Mouse (Mus musculus) kidney, embryonic 14.5 days (tissue): ENCODE data around the gene Nkiras2. TPM values are rescaled to one million over a fixed set of nuclear protein-coding genes. Genes with fewer than 3 reads are reported as not detected.

Experiments used
- ATAC-seq: fragments of 200-750 bp; cut with Nextera tagmentation; 2 replicates; pipeline ENCODE4 v1.8.0; 2017; ENCODE audit warnings: moderate number of reproducible peaks, mild to moderate bottlenecking, moderate TSS enrichment, moderate library complexity; ENCODE audit not compliant: low FRiP score, low TSS enrichment
- H3K27ac ChIP-seq: fragments of 300-500 bp; sonication (generic); 2 replicates; pipeline ENCODE4 v1.5.1; 2014; ENCODE audit warnings: low read depth, mild to moderate bottlenecking, low read length, moderate library complexity, mixed read lengths
- H3K27me3 ChIP-seq: fragments of 300-500 bp; sonication (generic); 2 replicates; pipeline ENCODE4 v1.6.1; 2014; ENCODE audit warnings: mild to moderate bottlenecking, low read length; ENCODE audit not compliant: control insufficient read depth, insufficient read depth
- H3K36me3 ChIP-seq: fragments of 300-500 bp; sonication (generic); 2 replicates; pipeline ENCODE4 v1.6.1; 2014; ENCODE audit warnings: low read length, mixed read lengths; ENCODE audit not compliant: control insufficient read depth, insufficient read depth
- H3K4me1 ChIP-seq: fragments of 300-500 bp; sonication (generic); 2 replicates; pipeline ENCODE4 v1.6.1; 2014; ENCODE audit warnings: low read length, mixed read lengths; ENCODE audit not compliant: control insufficient read depth, insufficient read depth
- H3K4me2 ChIP-seq: fragments of 300-500 bp; sonication (generic); replicated peaks from 2 replicates; pipeline ENCODE4 v1.6.1; 2014; ENCODE audit warnings: low read depth, mild to moderate bottlenecking, low read length
- H3K4me3 ChIP-seq: fragments of 300-500 bp; sonication (generic); 2 replicates; pipeline ENCODE4 v1.5.1; 2014; ENCODE audit warnings: mild to moderate bottlenecking, low read length
- H3K9ac ChIP-seq: fragments of 300-500 bp; sonication (generic); 2 replicates; pipeline ENCODE4 v1.6.1; 2014; ENCODE audit warnings: low read depth, mild to moderate bottlenecking, low read length, moderate library complexity
- H3K9me3 ChIP-seq: fragments of 300-500 bp; sonication (generic); 2 replicates; pipeline ENCODE4 v1.6.1; 2016; ENCODE audit warnings: low read length; ENCODE audit not compliant: control insufficient read depth
- WGBS: fragments of 180-500 bp; shearing (Covaris S2); extraction: QIAGEN DNeasy Blood & Tissue Kit; methylation state at CpG from one replicate; pipeline ENCODE4 v1.1.7; 2014; 5-methylcytosine and 5-hydroxymethylcytosine counted together
- polyA plus RNA-seq: library from polyadenylated mRNA; unstranded; fragments of >200 nt; fragmentation: Nextera tagmentation; extraction: Ambion mirVana; gene quantifications from 2 replicates; pipeline ENCODE4 v1.2.1, GENCODE M21; 2014

The Nkiras2 gene
- polyA plus RNA-seq, 1 experiment from 2014 or later = 67.6 TPM

- Histone ChIP-seq H3K27me3 (no peaks in the 10 kb centered on the region), H3K9me3 (no peaks in the 10 kb centered on the region), H3K27ac (peak overlapping the region; percentile 92), H3K36me3 (peaks cover 6% of the 10 kb centered on the region; the same call in 1 of the 2 replicates), H3K9ac (peak overlapping the region; percentile 84), H3K4me3 (peak overlapping the region; percentile 77), H3K4me1 (peaks cover 23% of the 10 kb centered on the region), H3K4me2 (peak overlapping the region; percentile 88)
- peak; percentile 96 for ATAC-seq
- WGBS = under 1% methylated on average over 40 of the region's 40 CpGs
Observed at GRCm38 (mm10) chr11:100619485-100619975, 486 bp downstream of the Nkiras2 start.

GRCm38 (mm10) chr11:100619982-100620381, 938 bp downstream of the Nkiras2 start, which contains the start of gene Dnajc7:
Gene Dnajc7, minus strand, starts transcription at chr11:100620168.
- H3K4me1 ChIP-seq = peaks cover 23% of the 10 kb centered on the region
- no peaks in the 10 kb centered on the region for H3K27me3 ChIP-seq
- peak within 1 kb of the TSS; percentile 88 for H3K4me2 ChIP-seq
- WGBS = 1% methylated on average over 11 of the region's 11 CpGs
- peak within 1 kb of the TSS; percentile 77 for H3K4me3 ChIP-seq
- peaks cover 11% of the 10 kb centered on the region; the same call in 1 of the 2 replicates for H3K36me3 ChIP-seq
- no peak for ATAC-seq
- peak within 1 kb of the TSS; percentile 92 for H3K27ac ChIP-seq
- H3K9me3 ChIP-seq = no peaks in the 10 kb centered on the region
- peak within 1 kb of the TSS; percentile 84 for H3K9ac ChIP-seq

DNA sequence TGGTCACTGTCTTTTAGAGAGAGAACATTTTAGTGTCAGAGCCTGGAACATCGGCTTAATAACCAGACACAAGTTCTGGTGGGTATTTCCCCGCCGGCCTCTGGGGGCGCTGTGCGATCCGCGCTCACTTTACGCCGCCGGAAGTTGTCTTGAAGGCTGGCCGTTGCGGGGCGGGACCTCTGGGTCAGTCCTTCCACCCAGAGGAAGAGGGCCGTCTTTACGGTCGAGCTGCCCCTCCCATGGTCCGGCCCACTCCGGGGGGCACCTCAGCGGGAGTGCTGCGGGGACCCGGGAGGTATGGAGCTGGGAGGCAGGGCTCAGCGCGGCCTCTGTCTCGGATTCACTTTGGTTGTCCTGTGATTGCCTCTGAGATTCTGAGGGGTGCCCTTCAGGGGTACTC, 3.7 kb downstream of the Nkiras2 start:
- WGBS = under 1% methylated on average over 24 of the region's 24 CpGs
- Histone ChIP-seq H3K4me3 (peak overlapping the region; percentile 81), H3K9me3 (no peaks in the 10 kb centered on the region), H3K4me1 (peaks cover 22% of the 10 kb centered on the region), H3K9ac (peak overlapping the region; percentile 83), H3K4me2 (peak overlapping the region; percentile 61), H3K27me3 (no peaks in the 10 kb centered on the region), H3K27ac (peak overlapping the region; percentile 75; the same call in 1 of the 2 replicates), H3K36me3 (peaks cover 21% of the 10 kb centered on the region; the same call in 1 of the 2 replicates)
- peak; percentile 81 for ATAC-seq

GRCm38 (mm10) chr11:100623867-100624266, 4.8 kb downstream of the Nkiras2 start:
- Histone ChIP-seq H3K4me3 (peak overlapping the region; percentile 81; the same call in 1 of the 2 replicates), H3K27ac (no peak overlapping the region), H3K9ac (peak overlapping the region; percentile 31; the same call in 1 of the 2 replicates), H3K9me3 (no peaks in the 10 kb centered on the region), H3K36me3 (peaks cover 21% of the 10 kb centered on the region; the same call in 1 of the 2 replicates), H3K4me2 (peak overlapping the region; percentile 61), H3K4me1 (peaks cover 17% of the 10 kb centered on the region), H3K27me3 (no peaks in the 10 kb centered on the region)
- 38% methylated on average over 5 of the region's 5 CpGs for WGBS
- ATAC-seq = no peak

GRCm38 (mm10) chr11:100625754-100626700, 7.0 kb downstream of the Nkiras2 start:
- no peak overlapping the region for H3K27ac ChIP-seq
- no peaks in the 10 kb centered on the region for H3K9me3 ChIP-seq
- no peak overlapping the region for H3K9ac ChIP-seq
- WGBS = 90% methylated on average over 23 of the region's 23 CpGs
- peaks cover 18% of the 10 kb centered on the region for H3K4me1 ChIP-seq
- no peaks in the 10 kb centered on the region for H3K27me3 ChIP-seq
- peaks cover 21% of the 10 kb centered on the region; the same call in 1 of the 2 replicates for H3K36me3 ChIP-seq
- no peak for ATAC-seq
- no peak overlapping the region for H3K4me3 ChIP-seq
- no peak overlapping the region for H3K4me2 ChIP-seq

GRCm38 (mm10) chr11:100626701-100627195, 7.7 kb downstream of the Nkiras2 start:
- Histone ChIP-seq H3K27ac (no peak overlapping the region), H3K4me1 (peaks cover 18% of the 10 kb centered on the region), H3K4me3 (no peak overlapping the region), H3K4me2 (no peak overlapping the region), H3K9ac (no peak overlapping the region), H3K36me3 (peaks cover 21% of the 10 kb centered on the region; the same call in 1 of the 2 replicates), H3K27me3 (no peaks in the 10 kb centered on the region), H3K9me3 (no peaks in the 10 kb centered on the region)
- ATAC-seq = peak; percentile 40; the same call in 1 of the 2 replicates
- WGBS = 23% methylated on average over 9 of the region's 9 CpGs

DNA sequence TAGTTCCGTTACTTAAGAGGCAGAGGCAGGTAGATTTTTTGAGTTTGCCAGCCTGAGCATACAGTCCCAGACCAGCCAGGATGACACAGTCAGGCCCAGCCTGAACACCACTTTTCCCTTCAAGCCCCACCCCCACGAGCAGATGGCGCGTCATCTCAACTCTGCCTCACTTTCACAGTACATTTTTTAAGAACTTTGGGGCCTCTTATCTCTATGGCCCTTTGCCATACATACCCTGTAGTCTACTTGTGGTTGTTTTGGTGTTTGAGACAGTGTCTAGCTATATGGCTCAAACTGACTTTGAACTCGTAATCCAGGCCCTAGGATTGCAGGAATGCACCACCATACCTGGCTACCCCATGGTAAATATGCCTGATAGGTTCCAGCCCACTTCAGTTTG, 9.0 kb downstream of the Nkiras2 start:
- peaks cover 21% of the 10 kb centered on the region; the same call in 1 of the 2 replicates for H3K36me3 ChIP-seq
- no peaks in the 10 kb centered on the region for H3K9me3 ChIP-seq
- H3K4me3 ChIP-seq = no peak overlapping the region
- no peak overlapping the region for H3K9ac ChIP-seq
- 94% methylated on average over 5 of the region's 5 CpGs for WGBS
- ATAC-seq = no peak
- H3K4me1 ChIP-seq = peaks cover 18% of the 10 kb centered on the region
- H3K27ac ChIP-seq = no peak overlapping the region
- H3K4me2 ChIP-seq = no peak overlapping the region
- no peaks in the 10 kb centered on the region for H3K27me3 ChIP-seq

- peaks cover 14% of the 10 kb centered on the region for H3K4me1 ChIP-seq
- H3K4me2 ChIP-seq = peak overlapping the region; percentile 10; the same call in 1 of the 2 replicates
- no peaks in the 10 kb centered on the region for H3K9me3 ChIP-seq
- H3K9ac ChIP-seq = peak overlapping the region; percentile 31; the same call in 1 of the 2 replicates
- H3K36me3 ChIP-seq = peaks cover 21% of the 10 kb centered on the region; the same call in 1 of the 2 replicates
- no peaks in the 10 kb centered on the region for H3K27me3 ChIP-seq
- WGBS = 30% methylated on average over 13 of the region's 13 CpGs
- H3K4me3 ChIP-seq = no peak overlapping the region
- no peak overlapping the region for H3K27ac ChIP-seq
- ATAC-seq = 0 out of 2 replicates have a peak, but pooled peaks have one; percentile 36
Observed at GRCm38 (mm10) chr11:100628862-100629352, 9.9 kb downstream of the Nkiras2 start.
